ENCODE assay signal across 8 mouse cellular contexts in genomic region chr4:40851031-40851762, GRCm38 (mm10). TPM values are rescaled to one million over a fixed set of nuclear protein-coding genes. Genes with fewer than 3 reads are reported as not detected.
A peak's percentile ranks its signal among the peaks of the same experiment; 100 is the strongest.
DNase-seq lines count a peak whose midpoint lies in the region; ATAC-seq and TF ChIP-seq lines count a peak whose summit lies in the region.

No protein-coding gene starts in this region.

- peak overlapping the region; percentile 86 for H3K4me2 ChIP-seq in forebrain, embryonic 13.5 days
- peak overlapping the region; percentile 95 for H3K4me2 ChIP-seq in liver, embryonic 11.5 days

- intact Hi-C loops in left cerebral cortex, adult 2 months (cut with DNase I) = loop anchor here (2.0 to 5.0 kb wide), 2 partner anchors 56 to 96 kb away; no protein-coding TSS in a partner anchor

- no peak for TF ChIP-seq CTCF in left cerebral cortex, adult 2 months (IDR thresholded peaks at IDR 0.05)
- TF ChIP-seq CTCF in small intestine, adult 2 months (IDR thresholded peaks at IDR 0.05; ENCODE audit: extremely low read depth, insufficient read length, insufficient replicate concordance, low read depth, low read length) = no peak

- H3K9me3 ChIP-seq in forebrain, embryonic 13.5 days (replicated peaks) = no peaks in the 10 kb centered on the region
- H3K9me3 ChIP-seq in liver, embryonic 11.5 days (ENCODE audit: control insufficient read depth, low read length) = no peaks in the 10 kb centered on the region

- peak overlapping the region; percentile 5; the same call in 1 of the 2 replicates for H3K27ac ChIP-seq in left cerebral cortex, adult 2 months
- H3K27ac ChIP-seq in forebrain, embryonic 13.5 days = no peak overlapping the region
- peak overlapping the region; percentile 93 for H3K27ac ChIP-seq in liver, embryonic 11.5 days (ENCODE audit: low read depth, low read length)
- H3K27ac ChIP-seq in small intestine, adult 2 months (ENCODE audit: insufficient read depth, low read depth, low read length) = peak overlapping the region; percentile 93

- no peaks in the 10 kb centered on the region for H3K36me3 ChIP-seq in forebrain, embryonic 13.5 days (ENCODE audit: poor library complexity, severe bottlenecking)
- no peaks in the 10 kb centered on the region; the same call in 1 of the 2 replicates for H3K36me3 ChIP-seq in liver, embryonic 11.5 days (ENCODE audit: control insufficient read depth, insufficient read depth, low read length)
- H3K36me3 ChIP-seq in small intestine, adult 2 months (ENCODE audit: control insufficient read depth, insufficient read depth, low read length) = no peaks in the 10 kb centered on the region

- no peak for TF ChIP-seq POLR2A in small intestine, adult 2 months (IDR thresholded peaks at IDR 0.05; ENCODE audit: low read depth, low read length)

- no peaks in the 10 kb centered on the region for H3K27me3 ChIP-seq in forebrain, embryonic 13.5 days
- no peaks in the 10 kb centered on the region for H3K27me3 ChIP-seq in liver, embryonic 11.5 days (replicated peaks; ENCODE audit: control insufficient read depth, insufficient read depth, low read length)
- H3K27me3 ChIP-seq in small intestine, adult 2 months (ENCODE audit: control insufficient read depth, insufficient read depth, low read length) = no peaks in the 10 kb centered on the region

- WGBS in forebrain, embryonic 13.5 days = 75% methylated on average over 6 of the region's 6 CpGs
- 49% methylated on average over 6 of the region's 6 CpGs for WGBS in liver, embryonic 11.5 days
- WGBS in small intestine, adult 2 months = 57% methylated on average over 6 of the region's 6 CpGs

- peaks cover 52% of the 10 kb centered on the region for H3K4me1 ChIP-seq in forebrain, embryonic 13.5 days
- peaks cover 68% of the 10 kb centered on the region for H3K4me1 ChIP-seq in liver, embryonic 11.5 days (replicated peaks; ENCODE audit: control insufficient read depth, insufficient read depth, low read length)
- H3K4me1 ChIP-seq in small intestine, adult 2 months (ENCODE audit: control insufficient read depth, insufficient read depth, insufficient read length, low read length) = peaks cover 39% of the 10 kb centered on the region; the same call in 1 of the 2 replicates

- ATAC-seq in forebrain, embryonic 13.5 days = no peak
- no peak for ATAC-seq in liver, embryonic 11.5 days (replicated peaks; ENCODE audit: low FRiP score)
- no peak for ATAC-seq in megakaryocyte progenitor cell, adult 5-6 weeks (replicated peaks; ENCODE audit: poor library complexity)

- peak overlapping the region; percentile 89 for H3K4me3 ChIP-seq in left cerebral cortex, adult 2 months
- H3K4me3 ChIP-seq in forebrain, embryonic 13.5 days = no peak overlapping the region
- peak overlapping the region; percentile 75 for H3K4me3 ChIP-seq in liver, embryonic 11.5 days (ENCODE audit: low read depth, low read length)
- H3K4me3 ChIP-seq in small intestine, adult 2 months (ENCODE audit: low read depth, low read length) = peak overlapping the region; percentile 43

- DNase-seq in left cerebral cortex, adult 2 months (ENCODE audit: extremely low spot score in 1 of 2, low spot score in 2 of 2) = no peak
- no peak for DNase-seq in left cerebral cortex, adult 8-10 months (ENCODE audit: low spot score in 2 of 2)
- no peak for DNase-seq in liver, embryonic 11.5 days (ENCODE audit: low spot score)
- no peak for DNase-seq in embryo, embryonic 9.5 days (ENCODE audit: extremely low spot score)
- no peak for DNase-seq in cerebellum, postnatal 4 days (ENCODE audit: low spot score in 2 of 2)

- H3K9ac ChIP-seq in forebrain, embryonic 13.5 days = peak overlapping the region; percentile 43
- H3K9ac ChIP-seq in liver, embryonic 11.5 days (ENCODE audit: low read depth, low read length) = peak overlapping the region; percentile 89

RNA-seq across cellular contexts. Expression of gene B4galt1, which starts 2.6 kb away (rescaled TPM):
- 1 to 10 TPM; 5.0 to 8.2 TPM for total RNA-seq in left cerebral cortex, adult 2 months (2021)
- total RNA-seq in left cerebral cortex, adult 8-10 months (2022) = 1 to 10 TPM; 4.2 to 7.3 (median 5.4) TPM
- 7.8 and 9.1 TPM in 2 replicates for polyA plus RNA-seq in forebrain, embryonic 13.5 days (2015; fragmentation: Nextera tagmentation; extraction: Ambion mirVana)
- 49.0 and 50.4 TPM in 2 replicates for polyA plus RNA-seq in liver, embryonic 11.5 days (2014; fragmentation: Nextera tagmentation; extraction: Ambion mirVana)
- polyA plus RNA-seq in small intestine, adult 2 months (2012; rRNA removed) = 71.3 and 79.4 TPM in 2 replicates
- 69.8 and 71.5 TPM in 2 replicates for total RNA-seq in megakaryocyte progenitor cell, adult 5-6 weeks (2015)
- total RNA-seq in megakaryocyte progenitor cell, adult 5-6 weeks (2017) = 41.2 and 46.5 TPM in 2 replicates

Comparison
In these comparisons a context has a peak if more than half of its experiments do, and no peak if none do; other contexts are left out.
1. RNA of gene B4galt1, which starts 2.6 kb away (total RNA-seq): 41.2 to 71.5 TPM in megakaryocyte progenitor cell, adult 5-6 weeks; 5.0 to 8.2 TPM in left cerebral cortex, adult 2 months and 4.2 to 7.3 TPM in left cerebral cortex, adult 8-10 months; every median in the first group is over 4 times any median in the second.